Mouse (Mus musculus) thymus, postnatal 25 days (tissue): Measurements from ENCODE around the gene Prss22.
"Not testable (repeated sequence)": the region's sequence is repeated elsewhere in the genome, so short reads cannot be mapped to it uniquely, and the experiment has no call there.

ENCODE experiments used
- DNase-seq: peaks from one replicate; pipeline ENCODE4 v3.0.0; 2022

Gene Prss22

GRCm38 (mm10) chr17:23994667-23995066 lies 3.2 kb downstream of the Prss22 start:
- DNase-seq = no peak

- peak; percentile 93 for DNase-seq
Measured at GRCm38 (mm10) chr17:23993559-23994428, 4.1 kb downstream of the Prss22 start.

- DNase-seq = no peak
Measured at GRCm38 (mm10) chr17:23992789-23993553, 4.9 kb downstream of the Prss22 start.

- no peak for DNase-seq
Measured at GRCm38 (mm10) chr17:23989802-23990201, 8.1 kb downstream of the Prss22 start.

GRCm38 (mm10) chr17:23984989-23985388 lies 12.9 kb downstream of the Prss22 start:
- DNase-seq = no peak

- DNase-seq = no peak
Measured at GRCm38 (mm10) chr17:23982912-23983311, 15.0 kb downstream of the Prss22 start.

GRCm38 (mm10) chr17:23980297-23980909 lies 17.5 kb downstream of the Prss22 start, which contains the start of gene Prss30:
Gene Prss30 (minus strand): TSS chr17:23980566.
- DNase-seq = peak; percentile 5

GRCm38 (mm10) chr17:23979471-23979870 lies 18.4 kb downstream of the Prss22 start:
- DNase-seq = no peak

GRCm38 (mm10) chr17:23976665-23977064 lies 21.2 kb downstream of the Prss22 start:
- no peak for DNase-seq

GRCm38 (mm10) chr17:23971315-23971714 lies 26.6 kb downstream of the Prss22 start:
- DNase-seq = no peak

- peak; percentile 78 for DNase-seq
Measured at GRCm38 (mm10) chr17:23969231-23969630, 28.7 kb downstream of the Prss22 start.

- peak; percentile 35 for DNase-seq
Measured at GRCm38 (mm10) chr17:23968780-23969179, 29.1 kb downstream of the Prss22 start.

- DNase-seq = no peak
Measured at GRCm38 (mm10) chr17:23966658-23967401, 31.1 kb downstream of the Prss22 start.

GRCm38 (mm10) chr17:23965805-23966425 lies 32.0 kb downstream of the Prss22 start:
- DNase-seq = no peak

GRCm38 (mm10) chr17:23961573-23962122 lies 36.3 kb downstream of the Prss22 start:
- DNase-seq = no peak

GRCm38 (mm10) chr17:23960084-23960738 lies 37.7 kb downstream of the Prss22 start:
- DNase-seq = peak; percentile 73

GRCm38 (mm10) chr17:23955174-23955573 lies 42.7 kb downstream of the Prss22 start, which contains the start of gene Sbpl:
Gene Sbpl (minus strand): TSS chr17:23955274.
- no peak for DNase-seq

GRCm38 (mm10) chr17:23950828-23951227 lies 47.1 kb downstream of the Prss22 start:
- DNase-seq = not testable (repeated sequence)

- no peak for DNase-seq
Measured at GRCm38 (mm10) chr17:23949068-23949467, 48.8 kb downstream of the Prss22 start.

- DNase-seq = not testable (repeated sequence)
Measured at GRCm38 (mm10) chr17:23947486-23947885, 50.4 kb downstream of the Prss22 start.
